Comparison of ENCODE assay signal across 14 mouse cellular contexts in the genomic region with DNA sequence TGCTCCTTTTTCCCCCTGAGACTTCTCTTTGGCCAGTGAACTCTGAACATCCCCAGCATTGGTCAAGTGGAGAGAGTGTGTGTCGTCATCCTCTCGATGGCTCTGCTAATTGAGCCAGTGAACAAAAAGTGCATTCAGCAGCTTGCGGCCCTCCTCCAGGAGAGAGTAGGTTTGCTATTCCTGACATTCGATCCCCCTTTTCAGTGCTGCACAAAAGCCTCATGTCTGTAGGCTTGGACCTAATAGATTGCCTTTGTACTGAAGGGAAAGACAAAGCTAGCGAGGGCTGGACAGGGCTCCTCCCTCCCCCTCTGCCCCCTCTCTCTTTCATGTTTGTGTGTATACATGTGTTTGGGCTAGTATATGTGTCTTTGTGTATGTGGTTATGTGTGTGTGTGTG.
A peak's percentile ranks its signal among the peaks of the same experiment; 100 is the strongest.
DNase-seq lines count a peak whose midpoint lies in the region; ATAC-seq and TF ChIP-seq lines count a peak whose summit lies in the region.
"Had no signal": no experiment of that assay in that cellular context is flagged by ENCODE, and none has a peak within 500 bp of the region (broad histone marks: within the 10 kb centered on the region; RNA-seq: fewer than 3 reads in every experiment).

No protein-coding gene starts in this region.

- WGBS in lung, embryonic 14.5 days = 29% methylated on average over 5 of the region's 5 CpGs
- WGBS in lung, postnatal 0 days = 49% methylated on average over 5 of the region's 5 CpGs
- 6% methylated on average over 5 of the region's 5 CpGs for WGBS in embryonic facial prominence, embryonic 11.5 days
- 5% methylated on average over 5 of the region's 5 CpGs for WGBS in hindbrain, embryonic 12.5 days
- 7% methylated on average over 5 of the region's 5 CpGs for WGBS in midbrain, embryonic 14.5 days

- TF ChIP-seq EP300 in lung, postnatal 0 days (IDR thresholded peaks at IDR 0.05) = no peak

- H3K4me1 ChIP-seq in lung, embryonic 14.5 days (ENCODE audit: insufficient read depth) = peaks cover 13% of the 10 kb centered on the region
- peaks cover 5% of the 10 kb centered on the region for H3K4me1 ChIP-seq in lung, postnatal 0 days (ENCODE audit: insufficient read depth, low read depth, low read length)
- H3K4me1 ChIP-seq in embryonic facial prominence, embryonic 11.5 days (ENCODE audit: control insufficient read depth, insufficient read depth, low read length) = peaks cover 7% of the 10 kb centered on the region
- peaks cover 84% of the 10 kb centered on the region for H3K4me1 ChIP-seq in hindbrain, embryonic 12.5 days
- peaks cover 33% of the 10 kb centered on the region for H3K4me1 ChIP-seq in midbrain, embryonic 14.5 days (ENCODE audit: control insufficient read depth, insufficient read depth, low read length)

- TF ChIP-seq CTCF in lung, embryonic 14.5 days (IDR thresholded peaks at IDR 0.05; ENCODE audit: low read depth) = no peak
- no peak for TF ChIP-seq CTCF in lung, postnatal 0 days (IDR thresholded peaks at IDR 0.05)

- H3K9me3 ChIP-seq in lung, embryonic 14.5 days (ENCODE audit: low read depth, low read length) = no peaks in the 10 kb centered on the region
- H3K9me3 ChIP-seq in lung, postnatal 0 days (ENCODE audit: low read length) = no peaks in the 10 kb centered on the region
- H3K9me3 ChIP-seq in embryonic facial prominence, embryonic 11.5 days (replicated peaks; ENCODE audit: control insufficient read depth, low read length) = no peaks in the 10 kb centered on the region
- H3K9me3 ChIP-seq in hindbrain, embryonic 12.5 days (replicated peaks) = no peaks in the 10 kb centered on the region
- H3K9me3 ChIP-seq in midbrain, embryonic 14.5 days (ENCODE audit: control insufficient read depth, low read length) = no peaks in the 10 kb centered on the region

- no peak overlapping the region for H3K4me2 ChIP-seq in lung, embryonic 14.5 days
- no peak overlapping the region for H3K4me2 ChIP-seq in lung, postnatal 0 days (replicated peaks; ENCODE audit: low read depth, low read length)
- 0 out of 2 replicates have a peak overlapping the region, but pooled peaks have one; percentile 10 for H3K4me2 ChIP-seq in embryonic facial prominence, embryonic 11.5 days (ENCODE audit: low read depth, low read length)
- peak overlapping the region; percentile 17; the same call in 1 of the 2 replicates for H3K4me2 ChIP-seq in hindbrain, embryonic 12.5 days (replicated peaks)
- no peak overlapping the region for H3K4me2 ChIP-seq in midbrain, embryonic 14.5 days (ENCODE audit: low read length)

- H3K27ac ChIP-seq in lung, embryonic 14.5 days (ENCODE audit: low read depth) = peak overlapping the region; percentile 24; the same call in 1 of the 2 replicates
- H3K27ac ChIP-seq in lung, postnatal 0 days (ENCODE audit: low read length) = no peak overlapping the region
- peak overlapping the region; percentile 47; the same call in 1 of the 2 replicates for H3K27ac ChIP-seq in embryonic facial prominence, embryonic 11.5 days (replicated peaks; ENCODE audit: low read depth, low read length)
- peak overlapping the region; percentile 44; the same call in 1 of the 2 replicates for H3K27ac ChIP-seq in hindbrain, embryonic 12.5 days
- no peak overlapping the region for H3K27ac ChIP-seq in midbrain, embryonic 14.5 days (replicated peaks; ENCODE audit: low read depth, low read length)

- H3K4me3 ChIP-seq in lung, embryonic 14.5 days (ENCODE audit: low read depth, low read length) = no peak overlapping the region
- H3K4me3 ChIP-seq in lung, postnatal 0 days (ENCODE audit: low read depth, low read length) = no peak overlapping the region
- no peak overlapping the region for H3K4me3 ChIP-seq in embryonic facial prominence, embryonic 11.5 days (ENCODE audit: low read depth, low read length)
- no peak overlapping the region for H3K4me3 ChIP-seq in hindbrain, embryonic 12.5 days
- H3K4me3 ChIP-seq in midbrain, embryonic 14.5 days (replicated peaks; ENCODE audit: low read depth, low read length) = no peak overlapping the region
- H3K4me3 ChIP-seq: erythroblast, embryonic 14.5 days had no signal

- peak; percentile 31; the same call in 1 of the 2 replicates for ATAC-seq in lung, embryonic 14.5 days (ENCODE audit: insufficient read depth)
- no peak for ATAC-seq in lung, postnatal 0 days
- peak; percentile 75 for ATAC-seq in embryonic facial prominence, embryonic 11.5 days (replicated peaks; ENCODE audit: insufficient number of reproducible peaks, low FRiP score, low TSS enrichment, low read depth)
- peak; percentile 49 for ATAC-seq in hindbrain, embryonic 12.5 days (ENCODE audit: low FRiP score)
- ATAC-seq in midbrain, embryonic 14.5 days (ENCODE audit: low FRiP score, low TSS enrichment) = no peak

- H3K36me3 ChIP-seq in lung, embryonic 14.5 days (ENCODE audit: insufficient read depth) = no peaks in the 10 kb centered on the region
- H3K36me3 ChIP-seq in lung, postnatal 0 days (ENCODE audit: insufficient read depth, low read length) = no peaks in the 10 kb centered on the region
- H3K36me3 ChIP-seq in embryonic facial prominence, embryonic 11.5 days (replicated peaks; ENCODE audit: control insufficient read depth, insufficient read depth, low read depth, low read length) = no peaks in the 10 kb centered on the region
- H3K36me3 ChIP-seq in hindbrain, embryonic 12.5 days = no peaks in the 10 kb centered on the region
- H3K36me3 ChIP-seq in midbrain, embryonic 14.5 days (ENCODE audit: control insufficient read depth, insufficient read depth, low read length) = no peaks in the 10 kb centered on the region

- no peaks in the 10 kb centered on the region for H3K27me3 ChIP-seq in lung, embryonic 14.5 days (ENCODE audit: insufficient read depth, low read length)
- no peaks in the 10 kb centered on the region for H3K27me3 ChIP-seq in lung, postnatal 0 days (replicated peaks; ENCODE audit: insufficient read depth, low read length)
- no peaks in the 10 kb centered on the region for H3K27me3 ChIP-seq in embryonic facial prominence, embryonic 11.5 days (ENCODE audit: control insufficient read depth, insufficient read depth, low read length)
- H3K27me3 ChIP-seq in hindbrain, embryonic 12.5 days = 0 out of 2 replicates have a peak, but pooled peaks cover 4% of the 10 kb centered on the region
- no peaks in the 10 kb centered on the region for H3K27me3 ChIP-seq in midbrain, embryonic 14.5 days (ENCODE audit: control insufficient read depth, insufficient read depth, low read length)

- DNase-seq in lung, embryonic 14.5 days = peak; percentile 51
- no peak for DNase-seq in lung, postnatal 0 days (ENCODE audit: low spot score)
- DNase-seq in embryonic facial prominence, embryonic 11.5 days (ENCODE audit: low spot score) = peak; percentile 73
- DNase-seq in midbrain, embryonic 14.5 days = peak; percentile 35
- no peak for DNase-seq in ovary, postnatal 10 days (ENCODE audit: low spot score)
- no peak for DNase-seq in heart, adult 18-20 months
- DNase-seq in left cerebral cortex, adult 8-10 months (ENCODE audit: low spot score in 2 of 2) = no peak
- DNase-seq: cerebellum, adult 9-10 months; gastrocnemius, postnatal 36 days; kidney, postnatal 14 days; lung, adult 18-20 months; thymus, postnatal 25 days had no signal

- H3K9ac ChIP-seq in lung, embryonic 14.5 days = no peak overlapping the region
- no peak overlapping the region for H3K9ac ChIP-seq in lung, postnatal 0 days (replicated peaks; ENCODE audit: low read depth)
- 0 out of 2 replicates have a peak overlapping the region, but pooled peaks have one; percentile 22 for H3K9ac ChIP-seq in embryonic facial prominence, embryonic 11.5 days (replicated peaks; ENCODE audit: low read length)
- H3K9ac ChIP-seq in hindbrain, embryonic 12.5 days = no peak overlapping the region; the same call in 1 of the 2 replicates
- H3K9ac ChIP-seq in midbrain, embryonic 14.5 days (replicated peaks; ENCODE audit: low read length) = no peak overlapping the region

Comparison
In these comparisons a context has a peak if more than half of its experiments do, and no peak if none do; other contexts are left out.
1. ATAC-seq: peak in lung, embryonic 14.5 days (single experiment), embryonic facial prominence, embryonic 11.5 days (single experiment) and hindbrain, embryonic 12.5 days (single experiment); none in lung, postnatal 0 days (single experiment) and midbrain, embryonic 14.5 days (single experiment).
2. DNase-seq: peak in lung, embryonic 14.5 days (single experiment), embryonic facial prominence, embryonic 11.5 days (single experiment) and midbrain, embryonic 14.5 days (single experiment); none in lung, postnatal 0 days (single experiment), ovary, postnatal 10 days (single experiment), heart, adult 18-20 months (0 of 2) and left cerebral cortex, adult 8-10 months (0 of 2).
3. H3K27ac ChIP-seq: peak in lung, embryonic 14.5 days (single experiment), embryonic facial prominence, embryonic 11.5 days (single experiment) and hindbrain, embryonic 12.5 days (single experiment); none in lung, postnatal 0 days (single experiment) and midbrain, embryonic 14.5 days (single experiment).
4. H3K4me2 ChIP-seq: peak in embryonic facial prominence, embryonic 11.5 days (single experiment) and hindbrain, embryonic 12.5 days (single experiment); none in lung, embryonic 14.5 days (single experiment), lung, postnatal 0 days (single experiment) and midbrain, embryonic 14.5 days (single experiment).